In the genomic region with DNA sequence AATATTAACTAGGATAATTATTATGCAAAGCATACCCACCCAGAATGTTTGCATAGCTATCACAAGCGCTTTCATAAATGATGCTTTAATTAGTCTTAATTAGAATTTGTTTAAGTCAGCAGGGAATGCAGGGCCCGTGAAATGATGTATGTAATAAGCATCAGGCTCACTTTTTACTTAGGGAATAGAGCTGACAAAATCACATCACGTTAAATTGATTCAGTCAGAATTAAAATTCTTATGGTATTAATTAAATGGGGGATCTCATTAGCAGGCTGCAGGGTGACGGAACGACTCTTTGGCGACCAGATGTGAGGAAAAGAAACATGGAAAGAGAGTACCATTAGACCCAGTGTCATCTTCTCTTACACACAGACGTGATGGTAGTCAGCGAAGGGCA, we compare ENCODE assay signal across 19 mouse cellular contexts.
A peak's percentile ranks its signal among the peaks of the same experiment; 100 is the strongest.
DNase-seq lines count a peak whose midpoint lies in the region; ATAC-seq lines count a peak whose summit lies in the region.
"Had no signal": no experiment of that assay in that cellular context is flagged by ENCODE, and none has a peak within 500 bp of the region (broad histone marks: within the 10 kb centered on the region; RNA-seq: fewer than 3 reads in every experiment).

No protein-coding gene starts in this region.

- no peaks in the 10 kb centered on the region for H3K27me3 ChIP-seq in forebrain, embryonic 11.5 days (ENCODE audit: control insufficient read depth, insufficient read depth, low read length)
- peaks cover 22% of the 10 kb centered on the region; the same call in 1 of the 2 replicates for H3K27me3 ChIP-seq in forebrain, embryonic 10.5 days (ENCODE audit: poor library complexity, severe bottlenecking)
- no peaks in the 10 kb centered on the region for H3K27me3 ChIP-seq in forebrain, embryonic 15.5 days
- H3K27me3 ChIP-seq in midbrain, embryonic 12.5 days: no peaks in the 10 kb centered on the region; the same call in 1 of the 2 replicates
- no peaks in the 10 kb centered on the region for H3K27me3 ChIP-seq in neural tube, embryonic 15.5 days (replicated peaks)
- H3K27me3 ChIP-seq: liver, embryonic 15.5 days had no signal

- ATAC-seq in forebrain, embryonic 11.5 days (replicated peaks; ENCODE audit: low FRiP score): peak; percentile 80
- ATAC-seq in forebrain, embryonic 15.5 days (replicated peaks): peak; percentile 91
- peak; percentile 65; the same call in 1 of the 2 replicates for ATAC-seq in midbrain, embryonic 12.5 days (ENCODE audit: low FRiP score, low read depth)
- ATAC-seq in neural tube, embryonic 15.5 days (ENCODE audit: low FRiP score): peak; percentile 63; the same call in 1 of the 2 replicates
- ATAC-seq: CD4-positive, CD25-positive, alpha-beta regulatory T cell, adult 4 months; inflammation-experienced regulatory T-cells, adult 6 months; lung, postnatal 0 days had no signal

- no peak overlapping the region for H3K9ac ChIP-seq in forebrain, embryonic 11.5 days (ENCODE audit: low read length)
- H3K9ac ChIP-seq in forebrain, embryonic 15.5 days (replicated peaks): no peak overlapping the region
- no peak overlapping the region for H3K9ac ChIP-seq in midbrain, embryonic 12.5 days (replicated peaks)
- no peak overlapping the region for H3K9ac ChIP-seq in neural tube, embryonic 15.5 days (replicated peaks)
- H3K9ac ChIP-seq: liver, embryonic 15.5 days had no signal

- DNase-seq in forebrain, embryonic 11.5 days (ENCODE audit: low spot score): no peak
- no peak for DNase-seq in forebrain, embryonic 10.5 days (ENCODE audit: extremely low spot score, low spot score)
- no peak for DNase-seq in spleen, postnatal 4 days (ENCODE audit: low spot score in 2 of 2)
- no peak for DNase-seq in yolk sac, embryonic 10.5 days (ENCODE audit: low spot score)
- no peak for DNase-seq in right cerebral cortex, postnatal 25 days
- DNase-seq: cerebellum, postnatal 14 days; gastrocnemius, postnatal 14 days; heart, adult 2 months; kidney, adult 8-10 months; kidney, postnatal 25 days; thymus, adult 2 months had no signal

- no peaks in the 10 kb centered on the region for H3K9me3 ChIP-seq in forebrain, embryonic 11.5 days (ENCODE audit: control insufficient read depth, low read length)
- no peaks in the 10 kb centered on the region for H3K9me3 ChIP-seq in forebrain, embryonic 10.5 days
- no peaks in the 10 kb centered on the region for H3K9me3 ChIP-seq in forebrain, embryonic 15.5 days
- H3K9me3 ChIP-seq in midbrain, embryonic 12.5 days: no peaks in the 10 kb centered on the region
- no peaks in the 10 kb centered on the region for H3K9me3 ChIP-seq in neural tube, embryonic 15.5 days (replicated peaks)
- H3K9me3 ChIP-seq: G1E; liver, embryonic 15.5 days had no signal

- H3K4me2 ChIP-seq in forebrain, embryonic 11.5 days (ENCODE audit: low read depth, low read length, severe bottlenecking): no peak overlapping the region
- H3K4me2 ChIP-seq in forebrain, embryonic 15.5 days (replicated peaks): no peak overlapping the region
- H3K4me2 ChIP-seq in midbrain, embryonic 12.5 days (replicated peaks): no peak overlapping the region
- H3K4me2 ChIP-seq in neural tube, embryonic 15.5 days: no peak overlapping the region
- H3K4me2 ChIP-seq: liver, embryonic 15.5 days had no signal

- H3K36me3 ChIP-seq in forebrain, embryonic 11.5 days (ENCODE audit: control insufficient read depth, insufficient read depth, low read length): no peaks in the 10 kb centered on the region
- H3K36me3 ChIP-seq in forebrain, embryonic 10.5 days (replicated peaks): no peaks in the 10 kb centered on the region
- no peaks in the 10 kb centered on the region for H3K36me3 ChIP-seq in forebrain, embryonic 15.5 days
- no peaks in the 10 kb centered on the region for H3K36me3 ChIP-seq in midbrain, embryonic 12.5 days
- H3K36me3 ChIP-seq in neural tube, embryonic 15.5 days: no peaks in the 10 kb centered on the region
- H3K36me3 ChIP-seq: G1E; liver, embryonic 15.5 days had no signal

- no peak overlapping the region for H3K27ac ChIP-seq in forebrain, embryonic 11.5 days (ENCODE audit: low read depth, low read length)
- H3K27ac ChIP-seq in forebrain, embryonic 10.5 days: no peak overlapping the region
- no peak overlapping the region for H3K27ac ChIP-seq in forebrain, embryonic 15.5 days (replicated peaks)
- H3K27ac ChIP-seq in midbrain, embryonic 12.5 days (replicated peaks): no peak overlapping the region
- no peak overlapping the region for H3K27ac ChIP-seq in neural tube, embryonic 15.5 days (replicated peaks)
- H3K27ac ChIP-seq: heart, adult 2 months; liver, embryonic 15.5 days had no signal

- H3K4me3 ChIP-seq in forebrain, embryonic 11.5 days (ENCODE audit: low read depth, low read length): no peak overlapping the region
- H3K4me3 ChIP-seq in forebrain, embryonic 10.5 days: no peak overlapping the region
- no peak overlapping the region for H3K4me3 ChIP-seq in forebrain, embryonic 15.5 days
- H3K4me3 ChIP-seq in midbrain, embryonic 12.5 days: no peak overlapping the region
- H3K4me3 ChIP-seq in neural tube, embryonic 15.5 days (replicated peaks): no peak overlapping the region
- H3K4me3 ChIP-seq: heart, adult 2 months; liver, embryonic 15.5 days had no signal

- H3K4me1 ChIP-seq in forebrain, embryonic 11.5 days (replicated peaks; ENCODE audit: control insufficient read depth, insufficient read depth, low read length): no peaks in the 10 kb centered on the region
- H3K4me1 ChIP-seq in forebrain, embryonic 10.5 days: peaks cover 39% of the 10 kb centered on the region
- H3K4me1 ChIP-seq in forebrain, embryonic 15.5 days: peaks cover 15% of the 10 kb centered on the region
- H3K4me1 ChIP-seq in midbrain, embryonic 12.5 days: peaks cover 11% of the 10 kb centered on the region; the same call in 1 of the 2 replicates
- H3K4me1 ChIP-seq in neural tube, embryonic 15.5 days: 0 out of 2 replicates have a peak, but pooled peaks cover 2% of the 10 kb centered on the region
- H3K4me1 ChIP-seq: liver, embryonic 15.5 days had no signal

- 49% methylated on average over 8 of the region's 8 CpGs for WGBS in forebrain, embryonic 11.5 days
- 58% methylated on average over 8 of the region's 8 CpGs for WGBS in forebrain, embryonic 10.5 days
- WGBS in forebrain, embryonic 15.5 days: 17% methylated on average over 8 of the region's 8 CpGs
- WGBS in midbrain, embryonic 12.5 days: 64% methylated on average over 8 of the region's 8 CpGs
- WGBS in neural tube, embryonic 15.5 days: 41% methylated on average over 8 of the region's 8 CpGs
